Mouse (Mus musculus) forebrain, embryonic 15.5 days (tissue): Measurements from ENCODE around the gene Enpp1. TPM values are rescaled to one million over a fixed set of nuclear protein-coding genes. Genes with fewer than 3 reads are reported as not detected.

Source experiments
- ATAC-seq: fragments of 200-750 bp; cut with Nextera tagmentation; replicated peaks from 2 replicates; pipeline ENCODE4 v1.8.0; 2017; ENCODE audit warnings: mild to moderate bottlenecking, moderate TSS enrichment, moderate library complexity
- H3K27ac ChIP-seq: fragments of 300-500 bp; sonication (generic); replicated peaks from 2 replicates; pipeline ENCODE4 v1.5.1; 2015; ENCODE audit warnings: mild to moderate bottlenecking, inconsistent platforms
- H3K27me3 ChIP-seq: fragments of 300-500 bp; sonication (generic); 2 replicates; pipeline ENCODE4 v1.6.1; 2015; ENCODE audit warnings: inconsistent platforms
- H3K36me3 ChIP-seq: fragments of 300-500 bp; sonication (generic); 2 replicates; pipeline ENCODE4 v1.6.1; 2015; ENCODE audit warnings: mild to moderate bottlenecking, inconsistent platforms
- H3K4me1 ChIP-seq: fragments of 300-500 bp; sonication (generic); 2 replicates; pipeline ENCODE4 v1.6.1; 2015; ENCODE audit warnings: inconsistent platforms
- H3K4me2 ChIP-seq: fragments of 300-500 bp; sonication (generic); replicated peaks from 2 replicates; pipeline ENCODE4 v1.6.1; 2015; ENCODE audit warnings: mild to moderate bottlenecking, inconsistent platforms
- H3K4me3 ChIP-seq: fragments of 300-500 bp; sonication (generic); 2 replicates; pipeline ENCODE4 v1.5.1; 2015; ENCODE audit warnings: mild to moderate bottlenecking, inconsistent platforms
- H3K9ac ChIP-seq: fragments of 300-500 bp; sonication (generic); replicated peaks from 2 replicates; pipeline ENCODE4 v1.6.1; 2015; ENCODE audit warnings: mild to moderate bottlenecking, inconsistent platforms
- H3K9me3 ChIP-seq: fragments of 300-500 bp; sonication (generic); 2 replicates; pipeline ENCODE4 v1.6.1; 2016; ENCODE audit warnings: inconsistent platforms
- WGBS: fragments of 180-500 bp; shearing (Covaris S2); methylation state at CpG from one replicate; pipeline ENCODE4 v1.1.7; 2015; ENCODE audit warnings: mixed read lengths; 5-methylcytosine and 5-hydroxymethylcytosine counted together
- polyA plus RNA-seq: library from polyadenylated mRNA; unstranded; fragments of >200 nt; fragmentation: Nextera tagmentation; extraction: Ambion mirVana; gene quantifications from 2 replicates; pipeline ENCODE4 v1.2.1, GENCODE M21; 2015

Gene Enpp1
- 0.91 and 1.8 TPM in 2 replicates for polyA plus RNA-seq

DNA sequence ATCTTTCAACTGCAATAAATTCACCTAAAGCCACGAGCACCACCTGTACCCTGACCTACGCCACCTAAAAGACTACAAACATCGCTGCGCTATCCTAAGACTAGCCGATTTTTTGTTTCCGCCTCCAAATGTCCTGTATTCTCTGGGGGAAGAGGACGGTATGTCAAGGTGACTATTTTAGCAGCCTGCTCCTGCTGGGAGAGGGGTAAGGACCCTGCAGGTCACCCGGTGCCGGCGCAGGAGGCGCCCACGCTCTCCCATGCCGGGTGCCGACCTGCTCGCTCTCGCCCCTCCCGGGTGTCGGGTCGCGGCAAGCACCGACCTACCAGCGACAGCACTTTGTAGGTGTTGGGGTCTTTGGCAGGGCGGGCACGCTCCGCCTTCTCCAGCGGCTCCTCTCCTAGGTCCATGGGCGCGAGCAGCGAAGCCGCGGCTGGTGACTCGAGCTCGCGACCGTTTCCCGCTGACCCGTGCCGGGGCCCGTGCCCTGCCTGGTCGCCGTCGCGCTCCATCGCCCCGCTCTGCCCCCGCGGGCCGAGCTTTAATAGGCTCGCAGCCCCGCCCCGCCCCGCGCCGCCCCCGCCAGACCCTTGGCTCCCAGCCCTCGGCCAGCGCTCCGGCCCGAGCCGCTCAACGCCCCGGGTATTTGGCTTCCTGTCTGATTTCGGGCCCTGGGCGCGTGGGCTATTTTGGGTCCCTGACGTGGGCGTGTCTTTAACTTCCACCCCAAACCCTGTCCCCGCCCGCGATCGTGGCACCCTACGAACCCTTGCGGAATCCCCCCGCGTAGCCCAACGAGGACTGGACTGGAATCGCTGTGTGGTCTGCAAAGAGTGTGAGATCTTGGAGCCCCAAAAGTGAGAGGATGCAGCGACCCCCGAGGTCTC, at the start of gene Enpp1:
Gene Enpp1, minus strand, starts transcription at position 680 of the 887 bp plus-strand sequence.
- H3K4me3 ChIP-seq, result peak within 1 kb of the TSS; percentile 64
- ATAC-seq, result peak; percentile 87
- H3K36me3 ChIP-seq, result no peaks in the 10 kb centered on the region
- H3K4me2 ChIP-seq, result peak within 1 kb of the TSS; percentile 100
- H3K4me1 ChIP-seq, result peaks cover 15% of the 10 kb centered on the region
- no peak within 1 kb of the TSS for H3K27ac ChIP-seq
- H3K9me3 ChIP-seq, result no peaks in the 10 kb centered on the region
- WGBS, result 1% methylated on average over 79 of the region's 79 CpGs
- peak within 1 kb of the TSS; percentile 61 for H3K9ac ChIP-seq
- H3K27me3 ChIP-seq, result peaks cover 8% of the 10 kb centered on the region; the same call in 1 of the 2 replicates

- no peak for ATAC-seq
- no peaks in the 10 kb centered on the region for H3K27me3 ChIP-seq
- WGBS, result 52% methylated on average over 8 of the region's 8 CpGs
- H3K4me2 ChIP-seq, result no peak overlapping the region
- no peak overlapping the region for H3K4me3 ChIP-seq
- H3K36me3 ChIP-seq, result no peaks in the 10 kb centered on the region
- H3K9ac ChIP-seq, result no peak overlapping the region
- no peaks in the 10 kb centered on the region for H3K9me3 ChIP-seq
- no peak overlapping the region for H3K27ac ChIP-seq
- peaks cover 14% of the 10 kb centered on the region for H3K4me1 ChIP-seq
Observed at GRCm38 (mm10) chr10:24758326-24758915, 46.5 kb upstream of the Enpp1 start.

DNA sequence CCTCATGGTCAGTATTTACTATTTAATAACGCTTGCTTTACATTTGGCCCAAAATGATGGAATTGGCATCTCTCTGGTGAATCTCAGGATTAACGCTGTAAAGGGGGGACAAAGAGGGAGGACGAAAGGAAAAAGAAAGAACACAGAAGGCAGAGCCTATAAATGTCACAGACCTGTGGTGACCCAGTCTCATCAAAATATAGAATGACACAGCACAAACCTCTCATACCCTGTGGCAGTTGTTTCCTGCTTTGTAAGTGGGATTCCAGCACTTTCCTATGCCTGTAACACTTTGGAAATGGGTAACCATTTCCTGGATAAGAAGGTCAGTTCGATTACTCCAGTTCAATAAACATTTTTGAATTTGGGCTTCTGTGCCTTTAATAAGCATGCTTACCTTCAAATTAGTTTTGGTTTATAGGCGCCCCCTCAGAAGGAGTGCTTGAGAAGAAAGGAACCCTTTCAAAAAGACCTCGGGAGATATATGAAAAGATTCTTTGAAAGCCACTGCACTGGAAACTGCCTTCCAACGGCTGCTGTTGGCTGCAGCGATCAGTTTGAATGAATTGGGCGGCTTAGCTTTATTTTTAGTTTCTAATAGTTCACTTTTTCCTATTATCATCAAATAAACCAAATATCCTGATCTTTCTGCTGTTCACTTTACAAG, 43.0 kb upstream of the Enpp1 start:
- WGBS, result 11% methylated on average over 9 of the region's 9 CpGs
- Histone ChIP-seq H3K9me3 (no peaks in the 10 kb centered on the region), H3K4me3 (peak overlapping the region; percentile 32), H3K4me2 (peak overlapping the region; percentile 41), H3K36me3 (no peaks in the 10 kb centered on the region), H3K27me3 (no peaks in the 10 kb centered on the region), H3K4me1 (peaks cover 14% of the 10 kb centered on the region), H3K27ac (no peak overlapping the region), H3K9ac (no peak overlapping the region)
- peak; percentile 46 for ATAC-seq

- ATAC-seq, result peak; percentile 65
- peak overlapping the region; percentile 32 for H3K4me3 ChIP-seq
- 47% methylated on average over 11 of the region's 11 CpGs for WGBS
Observed at GRCm38 (mm10) chr10:24754251-24754835, 42.4 kb upstream of the Enpp1 start.

DNA sequence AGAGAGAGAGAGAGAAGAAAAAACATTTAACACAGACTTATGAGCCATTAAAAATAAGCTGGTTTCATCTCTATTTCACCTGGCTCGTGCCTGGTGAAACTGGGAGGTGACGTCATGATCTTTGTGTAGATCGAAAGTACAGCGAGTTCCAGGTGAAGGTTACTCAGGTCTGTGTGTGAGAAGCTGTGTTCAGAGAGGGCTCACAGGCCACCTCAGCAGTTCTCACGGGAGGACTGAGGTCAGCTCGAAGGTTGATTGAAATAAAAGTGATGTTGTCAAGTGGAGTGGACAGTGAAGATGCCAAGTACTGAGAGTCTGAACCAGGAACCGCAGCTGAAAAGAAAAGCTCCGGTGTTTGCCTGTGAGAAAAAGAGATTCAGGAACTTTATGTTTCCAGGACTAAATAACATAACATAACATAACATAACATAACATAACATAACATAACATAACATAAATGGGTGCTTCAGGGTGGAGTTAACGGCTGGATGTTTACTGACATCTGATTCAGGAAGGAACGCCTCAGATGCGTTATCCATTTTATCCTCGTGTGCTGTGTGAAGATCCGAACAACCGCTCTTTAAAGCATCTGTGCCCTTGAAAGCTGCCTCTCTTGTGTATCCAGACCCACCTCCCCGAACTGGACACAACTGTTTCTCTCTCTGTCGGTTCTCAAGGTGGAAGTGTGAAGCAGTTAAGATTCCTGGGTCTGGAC, 41.7 kb upstream of the Enpp1 start:
- no peak overlapping the region for H3K27ac ChIP-seq
- no peak overlapping the region; the same call in 1 of the 2 replicates for H3K4me3 ChIP-seq
- H3K4me2 ChIP-seq, result peak overlapping the region; percentile 41
- peaks cover 14% of the 10 kb centered on the region for H3K4me1 ChIP-seq
- no peak overlapping the region for H3K9ac ChIP-seq
- no peak for ATAC-seq
- H3K9me3 ChIP-seq, result no peaks in the 10 kb centered on the region
- no peaks in the 10 kb centered on the region for H3K36me3 ChIP-seq
- no peaks in the 10 kb centered on the region for H3K27me3 ChIP-seq
- 72% methylated on average over 16 of the region's 16 CpGs for WGBS

More at GRCm38 (mm10) chr10:24754251-24754835, 42.4 kb upstream of the Enpp1 start:
- Histone ChIP-seq H3K27ac (no peak overlapping the region), H3K9me3 (no peaks in the 10 kb centered on the region), H3K27me3 (no peaks in the 10 kb centered on the region), H3K4me1 (peaks cover 14% of the 10 kb centered on the region), H3K36me3 (no peaks in the 10 kb centered on the region), H3K9ac (no peak overlapping the region), H3K4me2 (peak overlapping the region; percentile 41)

- ATAC-seq, result no peak
- Histone ChIP-seq H3K9me3 (no peaks in the 10 kb centered on the region), H3K36me3 (no peaks in the 10 kb centered on the region), H3K27me3 (no peaks in the 10 kb centered on the region), H3K4me2 (no peak overlapping the region), H3K9ac (no peak overlapping the region), H3K4me1 (peaks cover 3% of the 10 kb centered on the region; the same call in 1 of the 2 replicates), H3K27ac (no peak overlapping the region), H3K4me3 (no peak overlapping the region)
- 91% methylated on average over 13 of the region's 13 CpGs for WGBS
Observed at GRCm38 (mm10) chr10:24742950-24743487, 31.1 kb upstream of the Enpp1 start.

GRCm38 (mm10) chr10:24741229-24742198, 29.6 kb upstream of the Enpp1 start:
- H3K9ac ChIP-seq, result no peak overlapping the region
- no peak overlapping the region for H3K4me2 ChIP-seq
- 74% methylated on average over 7 of the region's 7 CpGs for WGBS
- no peaks in the 10 kb centered on the region for H3K9me3 ChIP-seq
- H3K27me3 ChIP-seq, result no peaks in the 10 kb centered on the region
- no peak for ATAC-seq
- no peak overlapping the region for H3K27ac ChIP-seq
- peaks cover 4% of the 10 kb centered on the region; the same call in 1 of the 2 replicates for H3K4me1 ChIP-seq
- no peaks in the 10 kb centered on the region for H3K36me3 ChIP-seq
- H3K4me3 ChIP-seq, result no peak overlapping the region

DNA sequence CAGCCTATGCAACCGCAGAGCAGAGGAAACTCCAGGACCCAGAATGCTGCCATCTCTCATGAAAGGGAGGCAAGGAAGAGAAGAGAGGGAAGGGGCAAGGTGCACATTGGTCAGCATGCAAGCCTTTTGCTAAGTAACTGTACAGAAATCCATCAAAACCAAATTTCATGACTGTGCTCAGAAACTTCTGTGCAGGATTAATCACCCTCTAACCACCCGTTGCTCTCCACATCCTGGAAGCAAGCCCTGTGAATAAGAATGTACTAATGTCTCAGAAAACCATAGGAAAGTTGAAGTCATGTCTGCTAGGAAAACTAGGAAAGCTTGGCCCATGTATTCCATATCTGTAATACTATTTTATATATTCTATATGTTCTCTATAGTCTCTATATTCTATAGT, 27.2 kb upstream of the Enpp1 start:
- WGBS, result 87% methylated on average over 2 of the region's 2 CpGs
- no peaks in the 10 kb centered on the region for H3K9me3 ChIP-seq
- no peaks in the 10 kb centered on the region for H3K36me3 ChIP-seq
- peaks cover 4% of the 10 kb centered on the region; the same call in 1 of the 2 replicates for H3K4me1 ChIP-seq
- H3K4me2 ChIP-seq, result no peak overlapping the region
- H3K4me3 ChIP-seq, result no peak overlapping the region
- ATAC-seq, result no peak
- no peak overlapping the region for H3K27ac ChIP-seq
- no peaks in the 10 kb centered on the region for H3K27me3 ChIP-seq
- H3K9ac ChIP-seq, result no peak overlapping the region

- Histone ChIP-seq H3K9me3 (no peaks in the 10 kb centered on the region), H3K36me3 (no peaks in the 10 kb centered on the region), H3K4me3 (no peak overlapping the region), H3K27ac (no peak overlapping the region), H3K27me3 (no peaks in the 10 kb centered on the region), H3K9ac (no peak overlapping the region), H3K4me1 (peaks cover 4% of the 10 kb centered on the region; the same call in 1 of the 2 replicates), H3K4me2 (no peak overlapping the region)
- WGBS, result 64% methylated on average over 2 of the region's 2 CpGs
- ATAC-seq, result no peak
Observed at GRCm38 (mm10) chr10:24738456-24738855, 26.5 kb upstream of the Enpp1 start.

- no peak overlapping the region for H3K27ac ChIP-seq
- H3K27me3 ChIP-seq, result no peaks in the 10 kb centered on the region
- peaks cover 4% of the 10 kb centered on the region; the same call in 1 of the 2 replicates for H3K4me1 ChIP-seq
- 94% methylated on average over 5 of the region's 5 CpGs for WGBS
- H3K4me3 ChIP-seq, result no peak overlapping the region
- H3K9ac ChIP-seq, result no peak overlapping the region
- no peak overlapping the region for H3K4me2 ChIP-seq
- no peak for ATAC-seq
- H3K36me3 ChIP-seq, result no peaks in the 10 kb centered on the region
- no peaks in the 10 kb centered on the region for H3K9me3 ChIP-seq
Observed at GRCm38 (mm10) chr10:24735027-24735777, 23.2 kb upstream of the Enpp1 start.
